Mouse (Mus musculus) intestine, embryonic 15.5 days (tissue): ENCODE results near the gene Eed. TPM values are rescaled to one million over a fixed set of nuclear protein-coding genes. Genes with fewer than 3 reads are reported as not detected.

Experiments
- ATAC-seq: fragments of 200-750 bp; cut with Nextera tagmentation; 2 replicates; pipeline ENCODE4 v1.8.0; 2017; ENCODE audit warnings: moderate TSS enrichment, moderate library complexity
- H3K27ac ChIP-seq: fragments of 300-500 bp; sonication (generic); 2 replicates; pipeline ENCODE4 v1.5.1; 2015; ENCODE audit warnings: mild to moderate bottlenecking, inconsistent platforms
- H3K27me3 ChIP-seq: fragments of 300-500 bp; sonication (generic); replicated peaks from 2 replicates; pipeline ENCODE4 v1.6.1; 2015; ENCODE audit warnings: inconsistent platforms
- H3K36me3 ChIP-seq: fragments of 300-500 bp; sonication (generic); 2 replicates; pipeline ENCODE4 v1.6.1; 2015; ENCODE audit warnings: inconsistent platforms
- H3K4me1 ChIP-seq: fragments of 300-500 bp; sonication (generic); replicated peaks from 2 replicates; pipeline ENCODE4 v1.6.1; 2015; ENCODE audit warnings: inconsistent platforms
- H3K4me2 ChIP-seq: fragments of 300-500 bp; sonication (generic); replicated peaks from 2 replicates; pipeline ENCODE4 v1.6.1; 2015; ENCODE audit warnings: mild to moderate bottlenecking, inconsistent platforms
- H3K4me3 ChIP-seq: fragments of 300-500 bp; sonication (generic); replicated peaks from 2 replicates; pipeline ENCODE4 v1.5.1; 2015; ENCODE audit warnings: inconsistent platforms
- H3K9ac ChIP-seq: fragments of 300-500 bp; sonication (generic); 2 replicates; pipeline ENCODE4 v1.6.1; 2015; ENCODE audit warnings: inconsistent platforms
- H3K9me3 ChIP-seq: fragments of 300-500 bp; sonication (generic); 2 replicates; pipeline ENCODE4 v1.6.1; 2016; ENCODE audit warnings: inconsistent platforms
- WGBS: fragments of 180-500 bp; shearing (Covaris S2); methylation state at CpG from one replicate; pipeline ENCODE4 v1.1.7; 2015; 5-methylcytosine and 5-hydroxymethylcytosine counted together
- polyA plus RNA-seq: library from polyadenylated mRNA; unstranded; fragments of >200 nt; fragmentation: Nextera tagmentation; extraction: Ambion mirVana; gene quantifications from 2 replicates; pipeline ENCODE4 v1.2.1, GENCODE M21; 2015

Eed gene
- polyA plus RNA-seq, 1 experiment from 2014 or later: 66.8 TPM

DNA sequence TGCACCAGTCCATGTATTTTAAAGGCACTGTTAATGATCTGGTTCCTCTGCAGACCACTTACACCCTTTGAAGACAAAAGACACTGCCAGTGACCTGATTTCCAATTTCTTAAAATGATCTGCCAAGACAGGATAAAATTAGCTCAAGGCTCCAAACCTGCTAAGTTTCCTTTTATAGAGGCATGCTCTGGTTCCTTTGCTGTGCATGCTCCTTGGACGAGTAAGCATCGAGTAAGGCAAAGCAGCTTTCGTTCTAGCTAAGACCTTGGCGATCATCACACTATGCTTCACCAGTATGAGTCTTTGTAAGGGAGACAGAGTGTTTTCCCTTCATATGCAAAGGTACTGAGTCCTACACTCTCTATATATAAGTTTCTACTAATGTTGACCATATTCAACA is 63.0 kb downstream of the Eed start:
- 92% methylated on average over 4 of the region's 4 CpGs for WGBS
- Histone ChIP-seq H3K4me2 (no peak overlapping the region), H3K4me1 (no peaks in the 10 kb centered on the region), H3K27me3 (no peaks in the 10 kb centered on the region), H3K9ac (no peak overlapping the region), H3K27ac (no peak overlapping the region), H3K9me3 (no peaks in the 10 kb centered on the region), H3K4me3 (no peak overlapping the region), H3K36me3 (0 out of 2 replicates have a peak, but pooled peaks cover 2% of the 10 kb centered on the region)
- ATAC-seq: no peak

DNA sequence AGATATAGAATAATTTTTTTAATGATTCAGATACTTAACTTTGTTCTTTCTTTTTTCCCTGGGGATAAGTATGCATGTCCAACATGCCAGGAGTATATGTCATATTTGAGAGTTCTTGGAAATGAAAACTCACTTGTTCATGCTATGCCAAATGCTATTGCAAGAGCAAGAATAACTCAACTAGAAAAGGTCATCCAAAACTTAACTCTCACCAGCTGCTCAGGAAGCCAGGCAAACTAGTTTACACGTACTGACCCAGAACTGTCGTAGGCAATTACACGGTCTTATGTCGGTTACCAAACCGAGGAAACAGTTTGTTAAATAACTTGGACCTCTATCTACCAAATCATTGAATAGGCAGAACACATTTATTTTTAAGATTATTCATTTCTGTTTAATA is 64.1 kb downstream of the Eed start:
- Histone ChIP-seq H3K9me3 (no peaks in the 10 kb centered on the region), H3K27ac (no peak overlapping the region), H3K36me3 (0 out of 2 replicates have a peak, but pooled peaks cover 2% of the 10 kb centered on the region), H3K9ac (no peak overlapping the region), H3K4me1 (no peaks in the 10 kb centered on the region), H3K4me2 (no peak overlapping the region), H3K4me3 (no peak overlapping the region), H3K27me3 (no peaks in the 10 kb centered on the region)
- 90% methylated on average over 5 of the region's 5 CpGs for WGBS
- ATAC-seq: no peak

DNA sequence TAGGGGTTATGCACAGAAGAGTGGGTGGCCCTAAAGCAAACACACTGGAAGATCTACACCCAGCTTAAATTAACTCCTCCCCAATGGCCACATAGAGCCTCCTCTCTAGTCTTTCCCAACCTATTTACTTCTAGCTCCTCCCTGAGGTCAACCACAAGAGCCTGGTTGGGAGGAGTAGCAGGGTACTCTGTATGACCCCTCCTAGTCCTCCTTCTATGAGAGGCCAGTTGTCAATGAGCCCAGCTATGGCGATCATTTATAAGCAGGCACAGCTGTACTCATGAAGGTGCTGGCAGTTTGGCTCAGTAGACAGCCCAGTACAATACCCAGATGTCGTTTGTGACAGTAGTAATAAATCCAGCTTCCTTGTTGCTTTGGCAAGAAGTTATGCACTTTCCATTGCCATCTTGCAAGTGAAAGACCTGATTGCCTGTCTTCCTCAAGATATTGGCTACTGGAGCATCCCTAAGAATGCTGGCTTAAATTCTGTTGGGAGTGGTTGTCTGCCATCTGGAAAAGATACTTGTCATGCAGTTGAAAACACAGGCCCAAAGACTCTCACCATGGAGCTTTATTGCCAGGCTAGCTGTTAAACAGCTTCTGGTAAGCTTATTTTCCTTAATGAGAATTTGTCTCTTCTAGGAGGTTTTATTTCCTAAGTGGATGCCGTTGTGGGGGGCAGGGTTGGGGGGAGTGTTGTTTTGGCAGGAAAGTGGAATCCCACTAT is 67.2 kb downstream of the Eed start:
- H3K27me3 ChIP-seq: no peaks in the 10 kb centered on the region
- no peak overlapping the region for H3K27ac ChIP-seq
- H3K9ac ChIP-seq: no peak overlapping the region
- H3K36me3 ChIP-seq: 0 out of 2 replicates have a peak, but pooled peaks cover 2% of the 10 kb centered on the region
- H3K4me1 ChIP-seq: no peaks in the 10 kb centered on the region
- ATAC-seq: no peak
- 80% methylated on average over 3 of the region's 3 CpGs for WGBS
- H3K9me3 ChIP-seq: no peaks in the 10 kb centered on the region
- H3K4me2 ChIP-seq: no peak overlapping the region
- no peak overlapping the region for H3K4me3 ChIP-seq

DNA sequence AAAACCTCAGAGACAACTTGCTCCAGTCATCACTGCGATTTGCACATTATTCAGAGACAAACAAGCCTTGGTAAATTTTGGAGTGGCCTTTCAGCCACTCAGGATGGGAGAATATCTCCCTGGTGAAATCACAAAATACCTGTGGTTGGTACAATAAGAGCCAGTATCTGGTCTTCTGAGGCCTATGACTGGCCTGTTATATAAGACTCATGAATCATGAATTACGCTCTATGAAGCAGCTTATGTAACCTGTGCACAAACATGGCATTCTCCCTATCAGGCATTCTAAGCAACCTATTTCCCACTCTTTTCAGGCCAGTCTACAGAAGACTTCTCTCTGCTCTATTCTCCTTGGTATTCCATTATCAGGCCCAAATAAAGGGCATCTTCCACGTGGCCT is 68.4 kb downstream of the Eed start:
- Histone ChIP-seq H3K9ac (no peak overlapping the region), H3K27ac (no peak overlapping the region), H3K9me3 (no peaks in the 10 kb centered on the region), H3K27me3 (no peaks in the 10 kb centered on the region), H3K4me2 (no peak overlapping the region), H3K4me3 (no peak overlapping the region), H3K4me1 (no peaks in the 10 kb centered on the region; the same call in 1 of the 2 replicates), H3K36me3 (0 out of 2 replicates have a peak, but pooled peaks cover 2% of the 10 kb centered on the region)
- no peak for ATAC-seq
- 85% methylated on average over 3 of the region's 3 CpGs for WGBS

DNA sequence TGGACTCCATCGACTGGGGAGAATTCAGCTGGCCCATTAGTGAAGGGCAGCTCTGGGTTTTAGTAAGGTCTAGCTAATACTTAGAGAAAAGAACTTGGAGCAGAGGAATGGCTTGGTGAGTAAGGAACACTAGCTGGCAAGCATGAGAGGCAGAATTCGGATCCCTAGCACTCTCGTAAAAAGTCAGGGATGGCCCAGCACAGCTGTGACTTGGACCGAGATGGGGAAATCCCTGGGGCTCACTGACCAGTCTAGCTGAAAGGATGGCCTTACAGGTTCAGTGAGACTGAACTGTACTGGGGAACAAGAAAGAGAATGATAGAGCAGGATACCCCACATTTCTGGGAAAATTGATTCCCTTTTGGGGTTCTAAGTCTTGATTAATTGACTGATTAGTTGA is 71.1 kb downstream of the Eed start:
- Histone ChIP-seq H3K4me3 (no peak overlapping the region), H3K27ac (no peak overlapping the region), H3K4me1 (no peaks in the 10 kb centered on the region; the same call in 1 of the 2 replicates), H3K36me3 (no peaks in the 10 kb centered on the region), H3K9ac (no peak overlapping the region), H3K9me3 (no peaks in the 10 kb centered on the region), H3K4me2 (no peak overlapping the region), H3K27me3 (no peaks in the 10 kb centered on the region)
- ATAC-seq: no peak
- WGBS: 76% methylated on average over 4 of the region's 4 CpGs

DNA sequence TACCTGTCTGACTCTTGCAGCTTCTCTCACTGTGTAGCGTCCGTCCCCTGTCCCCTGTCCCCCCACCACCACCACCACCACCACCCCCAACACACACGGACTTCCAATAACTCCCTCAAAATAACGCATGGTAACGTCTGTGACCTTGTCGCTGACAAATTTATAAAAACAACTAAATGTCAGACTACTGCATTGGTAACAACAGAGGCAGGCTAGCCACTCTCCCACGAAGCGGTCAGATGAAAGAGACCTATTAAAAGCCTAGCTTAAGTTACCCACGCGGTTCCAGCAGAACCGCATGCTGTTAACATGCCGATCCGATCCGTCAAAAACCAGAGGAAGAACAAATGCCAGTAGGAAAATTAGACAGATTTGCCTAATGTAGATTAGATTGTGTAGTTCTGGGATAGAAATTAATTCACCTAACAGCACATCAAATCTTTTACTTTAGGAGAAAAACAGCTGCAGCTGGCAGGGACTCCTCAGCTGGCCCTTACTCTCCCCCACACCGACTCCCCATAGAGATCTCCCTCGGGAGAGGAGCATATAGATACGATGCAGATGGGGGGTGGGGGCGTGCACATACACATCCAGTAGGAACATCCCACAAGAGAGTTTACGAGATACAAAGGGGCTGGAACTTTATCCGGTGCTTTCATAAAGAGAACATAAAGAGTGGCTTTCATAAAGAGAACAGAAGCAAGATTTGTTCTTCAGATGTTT is 71.7 kb downstream of the Eed start:
- Histone ChIP-seq H3K4me1 (no peaks in the 10 kb centered on the region; the same call in 1 of the 2 replicates), H3K27ac (no peak overlapping the region), H3K27me3 (no peaks in the 10 kb centered on the region), H3K9ac (no peak overlapping the region), H3K4me2 (no peak overlapping the region), H3K36me3 (no peaks in the 10 kb centered on the region), H3K9me3 (no peaks in the 10 kb centered on the region), H3K4me3 (no peak overlapping the region)
- no peak for ATAC-seq
- WGBS: 79% methylated on average over 20 of the region's 20 CpGs

DNA sequence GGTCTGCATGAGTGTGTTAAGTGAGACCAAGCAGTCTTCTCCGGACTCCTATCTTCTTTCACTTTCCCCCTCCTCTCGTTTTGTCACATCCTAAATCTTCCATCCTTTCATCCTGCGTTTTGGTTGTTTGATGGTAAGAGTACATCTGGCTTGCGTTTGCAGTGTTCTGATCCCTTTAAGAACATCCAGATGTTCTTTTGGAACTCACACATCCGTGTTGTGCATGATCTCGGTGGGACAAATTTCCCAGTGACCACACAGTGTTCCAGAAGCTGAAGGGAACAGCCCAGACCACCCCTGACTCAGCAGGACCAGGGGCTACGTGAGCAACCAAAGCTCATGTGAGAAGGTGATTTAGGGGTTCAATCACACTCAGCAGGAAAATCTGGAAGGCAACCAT is 72.4 kb downstream of the Eed start:
- no peaks in the 10 kb centered on the region for H3K27me3 ChIP-seq
- no peaks in the 10 kb centered on the region for H3K36me3 ChIP-seq
- no peak for ATAC-seq
- no peak overlapping the region for H3K27ac ChIP-seq
- H3K9ac ChIP-seq: no peak overlapping the region
- no peak overlapping the region for H3K4me2 ChIP-seq
- H3K4me1 ChIP-seq: no peaks in the 10 kb centered on the region; the same call in 1 of the 2 replicates
- H3K9me3 ChIP-seq: no peaks in the 10 kb centered on the region
- no peak overlapping the region for H3K4me3 ChIP-seq
- 50% methylated on average over 7 of the region's 7 CpGs for WGBS

DNA sequence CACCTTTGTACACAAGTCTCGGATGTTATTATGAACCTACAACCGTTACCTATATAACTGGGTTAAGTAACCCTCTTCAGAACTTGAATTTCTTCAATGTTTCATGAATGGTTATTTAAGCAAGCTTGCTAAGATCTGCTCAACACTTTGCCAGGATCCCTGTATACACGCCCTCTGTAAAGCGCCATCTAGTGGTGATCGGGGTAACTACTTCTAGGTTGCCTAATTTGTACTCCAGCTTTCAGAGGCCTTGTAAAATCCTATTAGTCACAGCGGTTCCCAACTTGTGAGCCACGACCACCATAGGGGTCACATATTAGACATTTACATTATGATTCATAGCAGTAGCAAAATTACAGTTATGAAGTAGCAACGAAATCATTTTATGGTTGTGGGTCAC is 72.8 kb downstream of the Eed start:
- Histone ChIP-seq H3K4me3 (no peak overlapping the region), H3K27me3 (no peaks in the 10 kb centered on the region), H3K36me3 (no peaks in the 10 kb centered on the region), H3K4me1 (no peaks in the 10 kb centered on the region; the same call in 1 of the 2 replicates), H3K9ac (no peak overlapping the region), H3K27ac (no peak overlapping the region), H3K4me2 (no peak overlapping the region), H3K9me3 (no peaks in the 10 kb centered on the region)
- peak; percentile 56; the same call in 1 of the 2 replicates for ATAC-seq
- WGBS: 24% methylated on average over 8 of the region's 8 CpGs

Other genes with a start within 250 kb of the Eed start
- gene Ccdc81, start 77.4 kb downstream of the Eed start, polyA plus RNA-seq: not detected in 2 replicates
- gene Hikeshi, start 39.8 kb downstream of the Eed start, polyA plus RNA-seq: 141 and 153 TPM in 2 replicates
- 30.8 and 33.3 TPM in 2 replicates for gene Picalm, start 149.2 kb upstream of the Eed start, polyA plus RNA-seq